Mouse (Mus musculus): Measurements from ENCODE around the gene Ptbp3.

DNA sequence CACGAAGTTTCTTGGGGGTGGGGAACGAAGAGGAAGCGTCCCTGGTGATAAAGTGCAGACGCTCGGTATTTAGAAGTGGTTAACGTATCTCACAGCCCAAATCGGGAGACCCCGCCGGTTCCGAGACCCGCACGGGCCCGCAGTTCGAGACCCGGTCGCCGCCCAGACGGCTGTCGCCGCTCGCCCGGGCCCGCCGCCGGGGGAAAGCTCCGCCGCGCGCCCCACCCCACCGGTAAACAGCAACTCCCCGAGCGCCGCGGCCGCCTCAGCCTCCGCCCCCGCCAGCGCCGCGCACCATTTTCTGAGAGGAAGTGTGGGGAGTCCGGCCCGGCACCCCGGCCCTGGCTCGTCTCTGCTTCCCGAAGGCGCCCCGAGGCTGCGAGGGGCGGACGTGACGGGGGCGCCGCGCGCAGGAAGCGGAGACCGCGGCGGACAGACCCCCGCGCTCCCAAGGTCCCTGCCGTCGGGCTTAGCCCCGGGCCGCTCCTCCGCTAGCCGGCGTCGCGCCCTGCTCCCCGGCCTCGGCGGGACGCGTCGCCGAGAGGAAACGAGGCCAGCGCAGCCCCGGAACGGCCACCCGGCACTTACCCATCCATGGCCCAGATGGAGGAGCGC lies 497 bp downstream of the Ptbp3 start:
- no peak for TF ChIP-seq GATA1 (IDR thresholded peaks at IDR 0.05; ENCODE audit: borderline replicate concordance, low read length)
- no peak for TF ChIP-seq CTCF (IDR thresholded peaks at IDR 0.05; ENCODE audit: low read depth, low read length)
- TF ChIP-seq GATA2 (IDR thresholded peaks at IDR 0.05; ENCODE audit: borderline replicate concordance, low read depth, low read length), result no peak
- no peak for TF ChIP-seq TAL1 (conservative IDR thresholded peaks at IDR 0.05; ENCODE audit: low read depth, low read length)
- no peak for TF ChIP-seq POLR2AphosphoS5 (IDR thresholded peaks at IDR 0.05; ENCODE audit: insufficient replicate concordance, low read depth, low read length)

Measured in G1E (cell line).